Mouse (Mus musculus): Measurements from ENCODE around the gene Olfm2.

The Olfm2 gene

DNA sequence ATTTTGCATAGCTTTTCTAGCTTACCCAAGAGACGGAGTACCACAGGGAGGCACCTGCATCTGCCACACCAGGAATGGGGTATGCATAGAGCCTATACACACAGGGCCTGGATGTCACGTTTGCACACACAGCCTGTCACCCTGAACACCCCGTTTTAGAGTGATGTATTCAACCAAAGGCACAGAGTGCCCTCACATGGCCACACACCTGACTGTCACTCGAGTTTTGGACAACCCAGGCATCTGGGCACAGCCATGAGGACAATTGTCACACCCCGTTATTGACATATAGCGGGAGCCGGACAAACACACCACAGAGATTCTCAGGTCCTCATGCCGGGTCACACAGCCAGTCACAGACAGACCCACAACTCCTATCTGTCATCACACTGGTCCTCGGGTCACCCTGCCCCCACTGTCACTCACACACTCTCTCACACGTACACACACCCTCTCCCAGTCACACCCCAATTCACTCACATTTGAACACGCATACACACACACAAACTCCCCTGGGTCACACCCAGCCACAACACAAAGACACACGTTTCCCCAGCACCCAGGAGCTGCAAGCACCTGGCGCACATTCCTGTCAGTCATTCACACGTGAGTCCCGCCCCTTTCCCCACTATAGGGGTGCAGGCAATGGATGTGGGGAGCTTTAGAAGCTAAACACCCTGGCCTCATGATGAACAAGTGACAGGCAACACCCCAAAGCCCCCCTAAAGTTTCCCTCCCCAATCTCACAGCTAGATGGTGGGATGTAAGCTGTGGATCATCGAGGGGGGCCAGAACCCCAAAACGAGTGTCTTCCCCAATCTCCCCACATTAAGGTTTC lies 801 bp downstream of the Olfm2 start:
- in situ Hi-C loops (cut with MseI, MboI): no loop called here

DNA sequence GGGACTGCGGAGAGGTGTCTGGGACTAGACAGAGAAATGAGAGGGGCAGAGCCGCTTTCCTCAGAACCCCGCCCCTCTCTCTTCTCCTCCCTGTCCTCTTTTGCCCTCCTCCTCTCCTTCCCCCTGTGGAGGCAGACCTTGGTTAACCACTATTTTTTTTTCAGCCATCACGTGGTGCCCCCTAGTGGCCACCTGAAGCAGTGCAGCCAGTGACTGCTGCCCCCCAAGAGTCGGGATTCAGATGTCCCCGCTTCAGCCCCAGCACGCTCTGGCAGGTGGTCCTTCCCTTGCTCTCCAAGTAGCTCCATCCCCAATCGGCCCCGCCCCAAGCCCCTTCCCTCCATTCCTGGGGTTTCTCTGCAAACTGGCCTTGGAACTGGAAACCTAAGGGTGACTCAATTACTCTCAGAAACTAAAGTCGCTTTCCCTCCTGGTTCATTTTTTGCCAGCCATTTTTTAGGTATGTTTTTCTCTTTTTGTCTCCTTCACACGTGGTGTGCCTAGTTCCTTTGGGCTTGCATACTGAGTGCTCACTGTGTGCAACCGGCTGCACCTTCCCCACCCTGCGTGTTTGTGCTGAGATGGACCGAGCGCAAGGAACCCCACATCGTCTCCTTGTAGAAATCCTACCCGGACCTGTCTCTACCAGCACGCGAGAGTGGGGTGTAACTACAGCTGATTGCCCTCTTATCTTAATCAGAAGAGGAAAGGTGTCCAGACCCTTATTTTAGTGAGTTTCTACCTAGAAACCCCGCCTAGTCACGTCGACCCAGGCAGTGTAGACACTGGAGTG lies 2.0 kb downstream of the Olfm2 start:
- in situ Hi-C loops (cut with MseI, MboI): loop anchor here in 1 of 2 experiments (5.0 kb wide), 1 partner anchor 88 kb away; no protein-coding TSS in a partner anchor

DNA sequence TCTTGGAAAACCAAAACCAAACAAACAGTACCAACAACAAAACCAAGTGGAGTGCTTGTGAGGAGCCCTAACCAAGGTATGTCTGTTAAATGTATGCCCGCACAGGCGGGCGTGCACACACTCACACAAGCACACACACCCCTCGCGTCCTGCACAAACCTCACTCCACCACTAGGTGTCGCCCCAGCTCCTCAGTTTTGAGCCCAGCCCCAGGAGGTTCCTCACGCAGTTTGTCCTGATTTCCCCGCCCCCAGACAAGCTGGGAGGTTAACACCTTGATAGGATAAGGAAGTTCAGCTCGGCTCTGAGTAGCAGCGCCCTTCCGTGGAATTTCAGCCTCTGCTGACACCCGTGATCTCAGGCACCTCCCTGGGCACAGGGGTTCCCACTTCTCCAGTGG lies 5.7 kb downstream of the Olfm2 start:
- in situ Hi-C loops (cut with MseI, MboI): loop anchor here in 1 of 2 experiments (5.0 kb wide), 1 partner anchor 92 kb away; no protein-coding TSS in a partner anchor

DNA sequence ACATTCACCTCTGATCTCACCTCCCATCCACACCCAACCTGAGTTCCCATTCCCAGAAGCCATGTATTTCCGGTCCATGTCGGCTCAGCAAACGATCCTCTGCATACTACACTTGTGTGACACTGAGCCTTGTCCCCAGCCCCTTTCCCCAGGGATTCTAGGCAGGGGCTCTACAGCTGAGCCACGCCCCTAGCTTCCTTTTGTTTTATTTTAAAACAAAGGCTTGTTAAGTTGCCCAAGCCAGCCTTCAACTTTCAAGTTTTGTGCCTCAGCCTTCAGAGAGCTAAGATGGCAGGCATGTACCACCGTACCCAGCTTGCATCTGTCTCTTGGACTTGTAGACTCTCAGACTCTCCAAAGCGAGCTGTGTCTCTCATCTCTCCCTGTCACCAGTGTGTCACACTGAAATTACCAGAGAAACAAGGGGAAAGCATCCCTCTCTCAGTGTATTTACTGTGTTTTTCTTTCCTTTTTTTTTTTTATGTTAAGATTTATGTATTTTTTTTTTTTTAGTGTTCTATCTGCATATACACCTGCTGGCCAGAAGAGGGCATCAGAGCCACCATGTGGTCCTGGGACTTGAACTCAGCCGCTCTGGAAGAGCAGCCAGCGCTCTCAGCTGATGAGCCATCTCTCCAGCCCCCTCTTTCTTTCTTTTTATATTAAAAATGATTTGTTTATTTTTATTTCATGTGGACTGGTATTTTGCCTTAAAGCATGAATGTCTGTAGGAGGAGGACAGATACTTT lies 7.7 kb downstream of the Olfm2 start:
- in situ Hi-C loops (cut with MseI, MboI): no loop called here

DNA sequence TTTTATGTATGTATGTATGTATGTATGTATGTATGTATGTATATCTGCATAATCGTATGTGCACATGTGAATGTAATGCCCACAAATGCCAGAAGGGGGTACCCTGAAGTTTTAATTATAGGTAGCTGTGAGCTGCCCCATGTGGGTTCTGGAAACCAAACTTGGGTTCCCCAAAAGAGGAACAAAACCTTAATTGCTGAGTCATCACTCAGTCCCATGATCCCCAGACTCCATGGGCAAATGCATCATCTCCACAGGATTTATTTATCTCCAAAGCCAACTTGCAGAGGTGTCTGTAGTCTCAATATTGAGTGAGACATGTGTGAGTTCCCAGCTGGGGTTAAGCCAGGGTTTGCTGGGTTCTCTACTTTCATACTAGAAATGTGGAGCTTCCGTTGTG lies 8.9 kb downstream of the Olfm2 start:
- in situ Hi-C loops (cut with MseI, MboI): no loop called here

DNA sequence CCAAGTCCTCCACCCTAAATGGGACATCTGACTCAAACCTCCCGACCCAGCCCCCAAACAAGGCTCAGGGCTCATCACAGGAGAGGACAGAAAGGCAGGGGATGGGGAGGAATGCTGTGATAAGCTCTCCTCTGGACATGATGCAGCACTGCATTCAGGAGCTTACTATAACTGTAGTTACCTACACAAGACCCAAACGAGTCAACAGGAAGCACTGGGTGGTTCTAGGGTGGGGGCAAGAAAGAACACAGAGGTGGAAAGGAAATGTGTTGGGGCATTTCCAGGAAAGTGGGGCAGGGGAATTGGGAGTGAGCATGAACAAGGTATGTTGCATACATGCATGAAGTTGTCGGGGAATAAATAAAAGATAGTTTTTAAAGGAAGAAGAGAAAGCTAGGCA lies 11.5 kb downstream of the Olfm2 start:
- in situ Hi-C loops (cut with MseI, MboI): no loop called here

DNA sequence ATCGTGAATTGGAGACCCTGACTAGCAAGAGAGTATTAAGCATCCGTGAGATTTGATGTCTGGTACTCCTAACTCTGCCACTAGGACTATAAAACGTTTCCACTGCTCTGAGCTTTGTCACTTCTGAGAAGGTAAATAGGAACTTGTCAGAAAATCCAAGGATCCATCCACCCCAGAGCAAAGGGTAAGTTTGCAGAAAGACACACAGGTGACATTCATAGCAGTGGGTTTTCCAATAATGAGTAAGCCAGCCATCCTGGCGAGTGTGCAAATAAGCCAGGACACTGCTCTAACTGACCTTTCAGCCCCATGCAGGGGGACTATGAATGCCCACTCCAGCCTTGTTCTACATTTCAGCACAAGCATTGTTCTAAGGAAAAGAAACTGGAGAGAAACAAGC lies 14.4 kb downstream of the Olfm2 start:
- in situ Hi-C loops (cut with MseI, MboI): no loop called here

DNA sequence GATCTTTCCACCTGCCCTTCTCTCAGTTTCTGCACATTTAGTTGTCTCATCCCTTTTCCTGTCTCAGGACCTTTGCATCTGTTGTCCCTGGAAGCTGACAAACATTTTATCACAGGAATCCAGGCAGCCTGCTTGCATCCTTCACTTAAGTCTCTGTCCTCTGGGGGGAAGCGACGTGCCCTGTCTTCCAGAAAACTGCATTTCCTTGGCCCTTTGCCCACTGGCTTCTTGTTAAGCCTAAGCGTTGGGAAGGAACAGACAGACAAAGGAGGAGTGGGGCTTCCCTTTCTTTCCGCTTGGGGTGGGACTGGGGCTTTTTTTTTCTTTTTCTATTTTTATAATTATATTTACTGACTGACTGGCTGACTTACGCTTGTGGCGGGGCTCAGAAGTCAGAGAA lies 16.7 kb downstream of the Olfm2 start:
- in situ Hi-C loops (cut with MseI, MboI): no loop called here

DNA sequence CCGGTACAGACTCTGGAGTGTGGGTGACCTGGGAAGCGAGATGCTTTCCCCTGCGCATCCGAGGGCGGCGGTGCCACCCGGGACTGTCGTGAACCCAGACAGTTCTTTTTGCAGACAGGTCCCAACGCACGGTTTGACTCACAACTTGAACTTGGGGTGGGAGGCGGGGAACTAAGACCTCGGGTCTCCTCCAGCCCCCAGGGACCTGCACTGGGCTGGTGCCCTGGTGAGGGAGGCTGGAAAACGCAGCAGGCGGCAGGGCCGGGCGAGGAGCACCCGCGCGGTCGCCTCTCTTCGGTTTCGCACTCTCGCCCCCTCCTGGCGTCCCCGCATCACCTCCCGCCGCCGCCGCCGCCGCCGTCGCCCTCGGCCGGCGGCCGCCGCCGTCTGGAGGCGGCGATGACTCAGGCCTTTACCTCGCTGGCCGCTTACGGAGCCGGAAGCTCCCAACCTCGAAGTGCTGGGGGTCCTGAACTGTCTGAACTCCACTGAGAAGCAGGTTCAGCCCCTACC lies 18.5 kb downstream of the Olfm2 start:
- in situ Hi-C loops (cut with MseI, MboI): no loop called here

DNA sequence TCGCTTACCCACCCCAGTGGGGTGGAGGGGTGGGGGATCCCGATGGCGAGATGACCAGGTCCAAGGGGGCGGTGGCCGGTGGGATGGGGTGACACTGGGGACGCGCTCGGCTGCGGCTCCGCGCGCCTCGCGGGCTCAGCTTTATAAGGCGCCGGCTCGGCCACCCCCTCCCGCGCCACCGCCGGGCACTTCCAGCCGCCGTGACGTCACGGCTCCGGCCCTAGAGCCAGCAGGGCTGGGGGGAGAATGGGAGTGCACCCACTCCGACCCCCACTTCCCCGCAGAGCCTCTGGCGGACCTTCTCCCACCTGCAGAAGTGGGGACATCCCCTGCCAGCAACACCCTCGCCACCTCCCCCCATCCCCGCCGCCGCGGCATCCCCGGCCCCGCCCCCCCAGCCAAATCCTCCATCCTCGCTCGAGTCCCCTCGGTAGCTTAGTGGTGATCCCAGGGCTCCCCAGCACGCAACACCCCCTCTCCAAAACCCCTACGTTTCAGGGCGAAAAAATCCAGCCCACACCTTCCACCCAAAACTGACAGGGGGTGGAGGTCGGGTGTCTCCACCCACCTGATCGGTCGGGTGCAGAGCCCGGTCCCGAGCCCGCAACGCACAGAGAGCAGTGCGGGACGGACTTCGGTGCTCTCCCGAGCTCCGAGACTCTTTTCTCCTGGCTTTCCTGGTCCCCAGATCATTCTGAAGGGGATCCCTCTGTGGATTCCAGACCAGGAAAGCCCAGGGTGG lies 19.1 kb downstream of the Olfm2 start:
- in situ Hi-C loops (cut with MseI, MboI): no loop called here

DNA sequence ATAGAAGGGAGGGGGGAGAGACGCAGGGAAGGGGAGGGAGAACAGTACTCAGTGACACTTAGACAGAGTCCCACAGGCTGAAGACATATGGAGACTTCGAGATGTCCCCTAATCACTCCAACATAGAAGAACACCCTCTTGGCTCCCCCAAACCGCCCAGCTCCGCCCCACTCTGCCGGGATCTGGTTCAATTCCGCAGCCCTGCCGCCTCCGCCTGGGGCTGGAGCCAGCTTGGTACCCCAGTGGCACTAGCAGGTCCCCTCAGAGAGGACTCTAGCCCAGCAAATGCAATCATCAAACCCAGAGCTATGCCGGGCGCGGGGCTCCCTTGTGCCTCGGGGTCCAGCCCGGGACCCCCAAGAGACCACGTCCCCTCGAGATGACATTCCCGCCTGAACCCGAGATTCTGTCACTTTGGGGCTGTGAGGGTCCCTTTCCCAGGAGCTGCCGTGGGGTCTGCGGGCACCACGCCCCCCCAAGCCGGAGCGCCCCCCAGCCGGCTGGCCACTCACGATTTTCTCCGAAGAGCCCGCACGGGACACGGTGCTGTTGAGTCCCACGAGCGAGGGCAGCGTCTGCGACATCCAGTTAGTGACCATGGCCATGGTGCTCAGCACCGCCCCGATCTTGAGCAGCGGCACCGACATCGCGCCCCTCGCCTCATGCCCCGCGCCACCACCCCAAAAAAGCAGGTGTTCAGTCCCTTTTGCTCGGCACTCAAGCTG lies 19.9 kb downstream of the Olfm2 start:
- in situ Hi-C loops (cut with MseI, MboI): no loop called here

DNA sequence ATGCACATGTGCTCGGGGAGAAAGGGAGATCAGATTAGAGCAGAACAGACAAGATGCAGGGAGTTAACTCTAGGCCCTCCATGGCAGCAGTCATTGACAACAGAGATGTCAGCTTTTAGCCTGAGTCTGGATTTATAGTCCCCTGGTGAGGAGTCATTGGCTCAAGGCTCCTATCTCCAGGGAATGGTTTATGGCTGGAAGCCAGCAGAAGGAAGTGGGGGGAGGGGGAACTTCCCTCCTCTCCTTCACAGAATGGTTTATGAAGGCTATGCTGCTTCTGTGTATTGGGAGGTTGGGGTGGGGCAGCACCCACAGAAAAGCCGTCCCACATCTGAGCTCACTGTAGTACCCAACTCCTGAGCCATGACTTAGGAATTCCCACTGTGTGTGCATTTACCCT lies 24.6 kb downstream of the Olfm2 start:
- in situ Hi-C loops (cut with MseI, MboI): no loop called here

DNA sequence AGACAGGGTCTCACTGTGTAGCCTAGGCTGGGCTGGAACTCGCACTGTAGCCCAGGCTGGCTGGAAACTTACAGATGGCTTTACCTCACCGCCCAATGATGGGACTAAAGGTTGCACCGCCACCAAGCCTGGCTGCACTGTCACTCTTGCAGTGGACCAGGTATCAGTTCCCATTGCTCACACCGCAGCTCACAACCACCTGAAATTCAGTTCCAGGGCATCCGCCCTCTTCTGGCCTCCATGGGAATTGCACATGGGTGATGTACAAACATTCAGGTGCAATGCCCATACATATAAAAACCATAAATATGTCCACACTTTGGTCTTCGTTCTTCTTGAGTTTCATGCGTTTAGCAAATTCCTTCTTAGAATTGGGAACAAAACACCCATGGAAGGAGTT lies 30.8 kb downstream of the Olfm2 start:
- in situ Hi-C loops (cut with MseI, MboI): no loop called here

DNA sequence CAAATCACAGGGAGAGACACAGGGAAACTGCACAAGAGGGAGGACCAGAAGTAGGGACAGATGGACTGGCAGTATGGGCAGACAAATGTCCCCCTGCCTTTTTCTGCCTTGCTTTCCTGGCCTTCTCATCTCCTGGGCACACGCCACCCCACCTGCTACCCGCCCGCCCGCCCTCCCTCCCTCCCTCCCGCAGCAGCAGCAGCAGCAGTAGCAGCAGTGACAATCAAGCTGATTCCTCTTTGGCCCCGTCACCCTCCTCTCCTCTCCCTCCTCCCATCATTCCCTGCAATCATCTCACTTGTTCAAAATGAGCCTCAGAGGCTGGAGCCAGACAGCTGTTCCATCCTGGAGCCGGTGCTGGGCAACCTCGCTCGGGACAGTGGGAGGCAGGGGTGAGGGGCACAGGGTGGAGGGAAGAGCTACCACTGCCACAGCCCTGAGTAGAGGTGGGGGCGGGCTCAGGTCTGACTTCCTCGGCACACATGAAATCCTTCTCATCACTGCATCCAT lies 32.6 kb downstream of the Olfm2 start:
- in situ Hi-C loops (cut with MseI, MboI): loop anchor here in 1 of 2 experiments (5.0 kb wide), 1 partner anchor 41 kb away; no protein-coding TSS in a partner anchor

DNA sequence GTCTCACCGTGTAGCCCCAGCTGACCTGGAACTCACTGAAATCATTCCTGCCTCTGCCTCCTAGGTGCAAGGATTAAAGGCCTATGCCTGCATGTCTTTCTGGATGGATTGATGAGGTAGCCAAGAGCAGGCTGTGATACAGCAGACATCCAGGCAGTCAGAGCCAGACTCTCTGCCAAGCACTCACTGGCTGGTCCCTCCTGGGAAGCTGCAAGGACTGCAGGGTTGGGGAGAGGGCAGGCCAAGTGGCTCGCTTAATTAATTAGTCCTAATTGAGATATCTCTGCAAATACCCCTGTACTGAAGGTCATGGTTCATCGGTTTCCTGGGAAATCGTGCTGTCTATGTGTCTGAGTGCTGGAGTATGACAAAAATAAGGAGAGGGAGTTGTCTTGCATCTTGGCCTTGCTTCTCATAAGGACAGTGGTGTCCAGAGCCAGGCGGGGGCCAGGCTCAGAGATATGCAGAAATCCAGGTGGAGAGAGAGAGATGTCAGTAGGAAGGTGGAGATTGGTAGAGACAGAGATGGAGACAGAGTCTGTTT lies 33.1 kb downstream of the Olfm2 start:
- in situ Hi-C loops (cut with MseI, MboI): loop anchor here in 1 of 2 experiments (5.0 kb wide), 1 partner anchor 41 kb away; no protein-coding TSS in a partner anchor

DNA sequence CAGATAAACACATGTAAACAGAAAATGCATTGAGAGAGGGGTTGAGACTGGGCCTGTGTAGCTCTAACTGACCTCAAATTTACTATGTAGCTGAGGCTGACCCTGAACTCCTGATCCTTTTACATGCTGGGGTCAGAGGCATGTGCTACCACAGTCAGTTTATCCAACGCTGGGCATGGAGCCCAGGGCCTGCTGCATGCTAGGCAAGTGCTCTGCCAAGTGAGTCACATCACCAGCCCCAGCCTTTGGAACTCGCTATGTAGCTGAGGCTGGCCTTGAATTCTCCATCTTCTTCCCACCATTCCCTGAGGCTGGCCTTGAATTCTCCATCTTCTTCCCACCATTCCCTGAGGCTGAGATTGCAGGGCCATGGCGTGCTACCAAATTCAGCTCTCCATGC lies 35.7 kb downstream of the Olfm2 start:
- in situ Hi-C loops (cut with MseI, MboI): loop anchor here in 1 of 2 experiments (5.0 kb wide), 1 partner anchor 38 kb away; no protein-coding TSS in a partner anchor

DNA sequence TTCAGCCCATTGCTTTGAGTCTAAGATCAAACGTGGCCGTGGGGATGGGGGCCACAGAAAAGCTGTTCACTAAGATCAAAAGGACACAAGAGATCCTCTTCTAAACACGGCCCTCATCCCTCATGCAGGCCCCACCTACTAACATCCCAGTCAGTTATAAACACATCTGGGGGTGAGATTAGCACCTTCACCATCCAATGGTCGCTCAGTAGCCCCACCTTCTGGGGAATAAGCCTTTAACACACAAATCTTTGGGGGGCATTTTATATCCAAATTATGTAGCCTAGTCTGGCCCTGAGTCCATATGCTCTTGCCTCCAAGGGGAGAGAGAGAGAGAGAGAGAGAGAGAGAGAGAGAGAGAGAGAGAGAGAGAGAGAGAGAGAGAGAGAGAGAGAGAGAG lies 40.2 kb downstream of the Olfm2 start:
- in situ Hi-C loops (cut with MseI, MboI): no loop called here

DNA sequence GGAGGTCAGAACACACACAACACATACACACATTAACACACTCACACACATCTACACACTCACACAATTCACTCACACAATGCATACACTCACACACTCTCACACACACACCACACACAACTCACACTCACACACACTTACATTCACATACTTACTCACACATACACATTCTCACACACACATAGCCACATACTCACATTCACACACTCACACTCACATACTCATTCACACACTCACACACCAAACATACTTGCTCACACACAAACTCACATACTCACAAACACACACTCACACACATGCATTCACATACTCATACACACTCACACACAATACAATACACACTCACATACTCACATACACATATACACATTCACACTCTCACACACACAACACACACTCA lies 40.7 kb downstream of the Olfm2 start:
- in situ Hi-C loops (cut with MseI, MboI): no loop called here

DNA sequence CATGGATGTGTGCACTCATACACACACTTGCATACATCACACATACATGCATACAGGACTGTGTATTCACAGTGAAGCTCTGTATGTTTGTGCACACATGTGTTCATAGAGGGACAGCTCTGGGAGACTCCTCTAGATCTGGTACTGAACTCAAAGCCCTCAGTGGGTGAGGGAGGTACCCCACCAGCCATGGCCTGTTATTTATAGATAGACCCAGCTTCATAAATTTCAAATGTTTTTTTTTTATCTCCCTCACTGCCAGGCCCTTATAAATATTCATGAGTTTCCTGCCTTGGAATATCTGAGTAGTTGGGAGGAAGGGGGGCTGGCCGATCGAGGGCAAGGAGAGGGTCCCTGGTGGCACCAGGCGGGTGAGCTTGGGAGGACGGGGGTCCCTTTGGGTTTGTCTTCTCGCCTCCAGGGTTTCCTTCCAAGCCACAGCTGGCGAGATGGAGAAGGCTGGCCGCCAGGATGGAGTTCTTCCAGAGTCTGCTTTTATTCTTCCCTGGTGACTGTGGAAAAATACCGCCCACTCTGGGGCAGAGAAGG lies 42.2 kb downstream of the Olfm2 start:
- in situ Hi-C loops (cut with MseI, MboI): no loop called here

All from mouse trophoblast stem cell (cell line).